Mouse (Mus musculus): ENCODE data around the gene Plaur. TPM values are rescaled to one million over a fixed set of nuclear protein-coding genes. Genes with fewer than 3 reads are reported as not detected.
A peak's percentile ranks its signal among the peaks of the same experiment; 100 is the strongest.
"Not testable (repeated sequence)": the region's sequence is repeated elsewhere in the genome, so short reads cannot be mapped to it uniquely, and the experiment has no call there.

The Plaur gene
- polyA plus RNA-seq, 1 experiment from 2014 or later: 8.7 TPM

DNA sequence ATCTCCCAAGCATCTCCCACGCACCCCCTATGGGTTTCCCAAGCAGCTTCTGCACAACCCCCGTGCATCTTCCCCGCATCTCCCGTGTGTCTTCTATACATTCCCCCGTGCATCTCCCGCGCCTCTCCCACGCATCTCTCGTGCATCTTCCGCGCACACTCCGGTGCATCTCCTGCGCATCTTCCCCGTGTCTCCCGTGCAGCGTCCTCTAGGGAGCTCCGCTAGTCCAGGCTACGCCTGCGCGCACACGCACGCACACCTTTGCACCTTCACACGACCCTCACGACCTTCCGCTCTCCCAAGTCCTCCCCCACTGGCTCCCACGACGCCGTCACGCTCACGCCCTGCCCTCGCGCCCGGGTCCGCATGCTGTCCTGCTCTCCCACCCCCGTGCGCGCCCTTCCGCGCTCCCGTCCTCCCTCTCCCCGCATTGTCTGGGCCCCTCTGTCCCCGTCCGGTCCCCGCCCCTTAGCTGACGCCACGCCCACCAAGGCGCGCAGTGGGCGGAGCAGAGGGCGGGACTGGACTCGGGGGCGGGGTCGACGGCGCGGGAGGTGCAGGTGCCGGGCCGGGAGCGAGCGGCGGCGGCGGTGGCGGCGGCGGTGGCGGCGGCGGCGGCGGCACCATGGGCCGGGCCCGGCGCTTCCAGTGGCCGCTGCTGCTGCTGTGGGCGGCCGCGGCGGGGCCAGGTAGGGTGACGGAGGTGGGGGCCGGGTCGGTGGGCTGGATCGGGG lies 19.4 kb downstream of the Plaur start, which contains the start of gene Cadm4:
Gene Cadm4, plus strand, starts transcription at position 550 of the 734 bp plus-strand sequence.
- H3K27me3 ChIP-seq (replicated peaks): peaks cover 21% of the 10 kb centered on the region; the same call in 1 of the 2 replicates
- H3K4me2 ChIP-seq (replicated peaks): peak within 1 kb of the TSS; percentile 97
- H3K27ac ChIP-seq: no peak within 1 kb of the TSS
- peak; percentile 88 for ATAC-seq
- no peaks in the 10 kb centered on the region for H3K36me3 ChIP-seq
- under 1% methylated on average over 73 of the region's 83 CpGs for WGBS
- H3K9me3 ChIP-seq: no peaks in the 10 kb centered on the region
- H3K4me1 ChIP-seq (replicated peaks): peaks cover 16% of the 10 kb centered on the region
- peak within 1 kb of the TSS; percentile 61 for H3K4me3 ChIP-seq (replicated peaks)
- peak within 1 kb of the TSS; percentile 55 for H3K9ac ChIP-seq

DNA sequence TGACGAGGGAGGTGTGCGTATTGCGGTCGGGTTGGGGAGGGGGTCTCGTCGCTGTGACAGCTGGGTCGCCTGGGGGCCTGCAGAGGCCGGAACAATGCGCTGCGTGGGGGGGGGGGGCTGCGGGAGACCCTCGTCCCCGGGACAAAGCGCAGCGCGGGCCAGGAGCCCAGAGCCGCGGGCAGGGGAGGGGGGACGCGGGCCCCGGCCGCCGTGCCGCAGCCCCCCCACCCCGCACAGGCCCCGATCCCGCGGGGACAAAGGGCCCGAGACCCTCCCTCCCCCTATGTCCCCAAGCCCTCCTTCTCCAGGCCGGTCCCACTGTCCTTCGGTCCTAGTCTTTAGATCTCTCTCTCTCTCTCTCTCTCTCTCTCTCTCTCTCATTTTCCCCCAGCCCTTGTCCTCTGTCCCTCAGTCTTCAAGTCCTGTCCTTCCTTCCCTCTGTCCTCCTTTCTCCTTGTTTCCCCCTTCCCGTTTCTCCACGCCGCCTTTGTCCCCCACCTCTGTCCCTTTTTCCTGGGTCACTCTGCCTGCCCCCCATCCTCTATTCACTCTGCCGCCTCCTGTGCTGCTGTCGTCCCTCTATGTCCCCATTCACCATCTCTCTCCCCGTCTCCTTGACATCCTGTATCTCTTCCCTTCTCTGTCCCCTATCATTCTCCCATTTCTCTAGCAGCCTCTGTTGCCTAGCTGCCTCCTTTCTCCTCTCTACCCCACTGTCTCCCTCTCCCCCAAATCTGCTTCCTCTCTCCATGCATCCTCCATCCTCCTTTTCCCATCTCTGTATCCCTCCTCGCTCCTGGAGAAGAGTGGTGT lies 20.1 kb downstream of the Plaur start:
- no peak overlapping the region for H3K27ac ChIP-seq
- no peaks in the 10 kb centered on the region for H3K36me3 ChIP-seq
- WGBS: 5% methylated on average over 17 of the region's 38 CpGs
- H3K27me3 ChIP-seq (replicated peaks): peaks cover 21% of the 10 kb centered on the region; the same call in 1 of the 2 replicates
- H3K4me2 ChIP-seq (replicated peaks): peak overlapping the region; percentile 97
- H3K9ac ChIP-seq: peak overlapping the region; percentile 55
- peak overlapping the region; percentile 61 for H3K4me3 ChIP-seq (replicated peaks)
- ATAC-seq: peak; percentile 34; the same call in 1 of the 2 replicates
- H3K4me1 ChIP-seq (replicated peaks): peaks cover 19% of the 10 kb centered on the region
- H3K9me3 ChIP-seq: no peaks in the 10 kb centered on the region

DNA sequence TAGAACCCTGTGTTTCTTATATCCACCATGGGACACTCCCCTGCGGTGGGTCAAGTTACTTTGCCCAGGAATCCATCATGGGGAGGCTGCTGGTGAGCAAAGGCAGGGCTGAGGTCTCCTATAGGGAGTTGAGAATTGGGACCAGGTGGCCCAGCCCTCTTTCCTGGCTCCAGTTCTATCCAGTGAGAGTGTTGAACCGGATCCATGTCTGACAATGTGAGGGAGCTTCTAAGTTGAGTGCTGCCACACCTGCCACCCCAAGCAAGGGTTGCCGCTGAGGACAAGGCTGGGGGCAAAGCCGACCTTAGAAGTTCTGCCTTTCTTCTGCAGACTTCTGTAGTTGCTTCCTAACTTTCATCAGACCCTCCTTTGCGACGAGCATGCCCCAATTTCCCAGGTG lies 21.0 kb downstream of the Plaur start:
- H3K9ac ChIP-seq; H3K4me3 ChIP-seq (replicated peaks); H3K27ac ChIP-seq; H3K9me3 ChIP-seq; H3K4me2 ChIP-seq (replicated peaks); H3K36me3 ChIP-seq; ATAC-seq: not testable (repeated sequence)
- H3K27me3 ChIP-seq (replicated peaks): peaks cover 21% of the 10 kb centered on the region; the same call in 1 of the 2 replicates
- 51% methylated on average over 6 of the region's 6 CpGs for WGBS
- H3K4me1 ChIP-seq (replicated peaks): peaks cover 19% of the 10 kb centered on the region

DNA sequence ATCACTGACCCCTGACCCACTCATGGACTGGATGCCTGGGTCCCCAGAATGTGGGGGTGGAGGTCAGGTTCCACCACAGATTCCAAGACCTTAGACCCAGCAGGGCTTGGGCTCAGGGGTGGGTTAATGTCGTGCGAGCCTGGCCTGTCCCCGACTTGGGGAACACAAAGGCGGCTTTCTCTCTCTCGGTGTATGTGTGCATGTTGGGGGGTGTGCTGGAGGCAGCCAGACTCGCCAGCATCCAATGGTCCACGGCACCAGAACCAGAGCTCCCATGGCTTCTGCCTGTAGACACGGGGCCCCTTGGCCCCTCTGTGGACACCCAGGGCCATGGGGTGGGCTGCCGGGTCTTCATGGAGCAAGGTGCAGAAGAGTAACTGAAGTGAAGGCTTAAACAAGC lies 23.2 kb downstream of the Plaur start:
- H3K36me3 ChIP-seq: no peaks in the 10 kb centered on the region
- H3K9ac ChIP-seq: no peak overlapping the region
- H3K9me3 ChIP-seq: no peaks in the 10 kb centered on the region
- H3K4me1 ChIP-seq (replicated peaks): peaks cover 18% of the 10 kb centered on the region
- ATAC-seq: no peak
- no peak overlapping the region for H3K4me2 ChIP-seq (replicated peaks)
- no peak overlapping the region for H3K27ac ChIP-seq
- H3K4me3 ChIP-seq (replicated peaks): no peak overlapping the region
- 82% methylated on average over 9 of the region's 9 CpGs for WGBS
- peaks cover 21% of the 10 kb centered on the region; the same call in 1 of the 2 replicates for H3K27me3 ChIP-seq (replicated peaks)

DNA sequence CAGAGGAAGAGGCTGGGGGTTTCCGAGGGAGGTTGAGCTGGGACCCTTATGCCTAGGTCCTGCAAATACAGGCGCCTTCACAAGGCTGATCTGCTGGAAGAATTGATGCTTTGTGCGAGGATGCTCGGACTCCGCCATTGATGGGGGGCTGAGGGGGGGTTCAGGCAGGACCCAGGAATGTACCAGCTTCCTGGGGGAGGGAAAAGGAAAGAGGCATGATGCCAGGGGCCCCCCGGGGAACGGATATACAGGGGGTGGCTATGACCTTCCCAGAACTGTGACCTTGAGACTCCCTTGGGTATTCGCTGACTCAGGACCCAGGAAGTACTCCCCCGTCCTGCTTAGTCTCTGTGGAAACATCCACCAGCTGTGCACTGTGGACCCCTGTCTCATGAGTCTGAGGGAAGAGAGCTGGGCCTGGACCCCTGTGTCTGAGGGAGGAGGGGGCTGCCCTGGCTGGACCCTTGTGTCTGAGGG lies 24.4 kb downstream of the Plaur start:
- no peaks in the 10 kb centered on the region for H3K9me3 ChIP-seq
- H3K4me2 ChIP-seq (replicated peaks): no peak overlapping the region
- WGBS: 42% methylated on average over 9 of the region's 9 CpGs

DNA sequence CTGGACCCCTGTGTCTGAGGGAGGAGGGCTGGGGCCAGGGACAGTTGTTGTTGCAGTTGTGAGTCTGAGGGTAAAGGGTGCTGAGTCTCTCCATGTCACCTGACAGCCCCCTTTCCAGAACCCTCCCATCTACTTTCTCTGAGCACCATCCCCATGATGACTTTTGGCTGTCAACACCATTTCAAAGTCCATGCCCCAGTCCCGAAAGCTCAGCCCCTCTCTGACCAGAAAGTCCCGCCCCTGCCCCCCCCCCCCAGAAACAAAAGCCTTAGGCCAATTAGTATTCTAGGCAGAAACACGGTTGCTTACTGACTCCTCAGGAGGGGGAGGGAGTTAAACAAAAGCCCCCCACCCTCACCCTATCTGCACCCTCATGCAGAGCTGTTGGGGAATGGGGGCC lies 25.1 kb downstream of the Plaur start:
- 42% methylated on average over 3 of the region's 3 CpGs for WGBS

More for the DNA sequence above, 24.4 kb downstream of the Plaur start:
- Histone ChIP-seq H3K27me3 (replicated peaks) (peaks cover 11% of the 10 kb centered on the region; the same call in 1 of the 2 replicates), H3K9ac (no peak overlapping the region), H3K27ac (no peak overlapping the region), H3K36me3 (no peaks in the 10 kb centered on the region), H3K4me1 (replicated peaks) (0 out of 2 replicates have a peak, but pooled peaks cover 6% of the 10 kb centered on the region), H3K4me3 (replicated peaks) (no peak overlapping the region)
- no peak for ATAC-seq

DNA sequence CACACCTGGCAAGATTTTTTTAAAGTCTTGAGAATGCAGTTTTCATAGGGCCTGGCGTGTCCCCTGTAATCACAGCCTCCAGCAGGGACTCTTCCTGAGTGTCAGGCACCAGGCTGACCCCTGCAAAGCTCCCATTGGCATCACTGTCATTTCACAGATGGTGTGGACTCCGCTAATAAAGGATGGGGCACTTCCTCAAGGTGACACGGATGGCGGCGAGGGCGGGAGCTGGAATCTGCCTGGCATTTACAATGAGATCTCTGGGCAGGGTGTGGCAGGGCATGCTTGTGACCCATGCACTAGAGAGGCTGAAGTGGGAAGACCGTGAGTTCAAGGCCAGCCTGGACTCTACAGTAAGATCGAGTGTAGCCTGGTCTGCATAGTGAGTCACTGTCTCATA lies 26.0 kb downstream of the Plaur start:
- WGBS: 80% methylated on average over 8 of the region's 8 CpGs
- H3K9me3 ChIP-seq: no peaks in the 10 kb centered on the region
- H3K27me3 ChIP-seq (replicated peaks): peaks cover 7% of the 10 kb centered on the region; the same call in 1 of the 2 replicates
- no peak overlapping the region for H3K27ac ChIP-seq
- no peaks in the 10 kb centered on the region for H3K36me3 ChIP-seq
- 0 out of 2 replicates have a peak, but pooled peaks cover 6% of the 10 kb centered on the region for H3K4me1 ChIP-seq (replicated peaks)
- no peak for ATAC-seq
- no peak overlapping the region for H3K4me3 ChIP-seq (replicated peaks)
- no peak overlapping the region for H3K4me2 ChIP-seq (replicated peaks)
- no peak overlapping the region for H3K9ac ChIP-seq

More for the DNA sequence above, 25.1 kb downstream of the Plaur start:
- H3K27me3 ChIP-seq (replicated peaks): peaks cover 11% of the 10 kb centered on the region; the same call in 1 of the 2 replicates
- H3K4me2 ChIP-seq (replicated peaks): no peak overlapping the region
- H3K4me1 ChIP-seq (replicated peaks): 0 out of 2 replicates have a peak, but pooled peaks cover 6% of the 10 kb centered on the region
- no peaks in the 10 kb centered on the region for H3K36me3 ChIP-seq
- H3K9me3 ChIP-seq: no peaks in the 10 kb centered on the region
- no peak for ATAC-seq
- H3K9ac ChIP-seq: no peak overlapping the region
- no peak overlapping the region for H3K4me3 ChIP-seq (replicated peaks)
- no peak overlapping the region for H3K27ac ChIP-seq

DNA sequence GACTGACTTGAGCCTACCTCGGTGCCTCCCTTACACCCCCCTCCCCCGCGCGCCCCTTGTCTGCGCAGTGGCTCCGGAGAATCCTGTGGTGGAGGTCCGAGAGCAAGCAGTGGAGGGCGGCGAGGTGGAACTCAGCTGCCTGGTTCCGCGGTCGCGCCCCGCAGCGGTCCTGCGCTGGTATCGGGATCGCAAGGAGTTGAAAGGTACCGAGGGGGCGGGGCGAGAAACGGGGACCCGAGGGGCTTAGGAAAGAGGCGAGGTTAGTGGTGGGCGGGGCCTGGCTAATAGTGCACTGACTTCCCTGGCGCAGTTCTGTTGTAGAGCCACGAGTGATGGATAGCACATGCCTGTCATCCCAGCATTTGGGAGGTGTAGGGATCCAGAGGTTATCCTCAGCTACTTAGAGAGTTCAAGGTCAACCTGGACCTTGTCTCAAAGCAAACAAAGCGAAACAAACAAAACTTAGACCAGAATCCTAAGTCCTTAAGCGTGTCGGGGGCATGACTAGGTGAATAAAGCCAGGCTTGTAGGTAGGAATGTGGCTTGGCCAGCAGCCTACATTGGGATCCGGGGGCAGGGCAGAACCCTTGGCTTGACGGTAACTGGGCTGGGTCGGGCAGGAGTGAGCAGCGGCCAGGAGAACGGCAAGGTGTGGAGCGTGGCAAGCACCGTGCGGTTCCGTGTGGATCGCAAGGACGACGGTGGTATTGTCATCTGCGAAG lies 37.7 kb downstream of the Plaur start:
- 8% methylated on average over 43 of the region's 43 CpGs for WGBS
- Histone ChIP-seq H3K9me3 (no peaks in the 10 kb centered on the region), H3K4me1 (replicated peaks) (peaks cover 12% of the 10 kb centered on the region), H3K27ac (no peak overlapping the region), H3K36me3 (no peaks in the 10 kb centered on the region), H3K4me3 (replicated peaks) (peak overlapping the region; percentile 33), H3K4me2 (replicated peaks) (peak overlapping the region; percentile 72), H3K9ac (peak overlapping the region; percentile 28), H3K27me3 (replicated peaks) (peaks cover 37% of the 10 kb centered on the region)
- peak; percentile 31; the same call in 1 of the 2 replicates for ATAC-seq

DNA sequence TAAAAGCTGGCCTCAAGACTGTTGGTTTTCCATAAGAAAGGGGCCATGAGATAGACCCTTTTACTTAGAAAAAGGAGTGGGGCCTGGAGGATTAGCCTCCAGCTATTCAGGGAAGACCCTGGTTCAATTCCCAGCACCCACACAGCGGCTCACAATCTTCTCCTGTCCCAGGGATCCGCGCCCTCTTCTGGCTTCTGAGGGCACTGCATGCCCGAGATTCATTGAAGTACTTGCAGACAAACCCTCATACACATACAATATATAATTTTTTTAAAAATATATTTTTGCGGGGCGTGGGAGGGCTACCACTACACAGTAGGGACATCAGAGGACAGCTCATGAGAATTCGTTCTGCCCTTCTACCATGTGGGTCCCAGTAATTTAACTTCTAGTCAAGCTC lies 38.6 kb downstream of the Plaur start:
- 36% methylated on average over 7 of the region's 7 CpGs for WGBS

DNA sequence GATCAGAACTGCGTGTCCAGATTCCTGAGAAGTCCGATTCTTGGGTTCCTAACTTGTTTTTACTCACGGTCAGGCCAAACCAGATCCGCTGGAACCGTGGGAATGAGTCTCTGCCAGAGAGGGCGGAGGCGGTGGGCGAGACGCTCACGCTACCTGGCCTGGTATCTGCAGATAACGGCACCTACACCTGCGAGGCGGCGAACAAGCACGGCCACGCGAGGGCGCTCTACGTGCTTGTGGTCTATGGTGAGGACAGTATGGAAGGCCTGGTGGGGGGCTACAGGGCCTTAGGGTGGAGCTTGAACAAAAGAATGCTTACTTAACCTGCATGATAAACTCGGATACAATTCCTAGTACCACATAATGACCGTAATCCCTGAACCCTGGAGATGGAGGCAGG lies 39.2 kb downstream of the Plaur start:
- H3K4me3 ChIP-seq (replicated peaks): no peak overlapping the region
- no peak overlapping the region for H3K9ac ChIP-seq
- H3K4me2 ChIP-seq (replicated peaks): no peak overlapping the region
- H3K27me3 ChIP-seq (replicated peaks): peaks cover 37% of the 10 kb centered on the region
- H3K9me3 ChIP-seq: no peaks in the 10 kb centered on the region
- H3K36me3 ChIP-seq: no peaks in the 10 kb centered on the region
- peaks cover 18% of the 10 kb centered on the region for H3K4me1 ChIP-seq (replicated peaks)
- H3K27ac ChIP-seq: no peak overlapping the region
- 48% methylated on average over 21 of the region's 21 CpGs for WGBS
- ATAC-seq: no peak

More for the DNA sequence above, 38.6 kb downstream of the Plaur start:
- no peak overlapping the region for H3K27ac ChIP-seq
- no peak for ATAC-seq
- no peak overlapping the region for H3K4me2 ChIP-seq (replicated peaks)
- H3K4me3 ChIP-seq (replicated peaks): no peak overlapping the region
- H3K4me1 ChIP-seq (replicated peaks): peaks cover 15% of the 10 kb centered on the region
- no peaks in the 10 kb centered on the region for H3K9me3 ChIP-seq
- H3K27me3 ChIP-seq (replicated peaks): peaks cover 37% of the 10 kb centered on the region
- H3K9ac ChIP-seq: no peak overlapping the region
- H3K36me3 ChIP-seq: no peaks in the 10 kb centered on the region

DNA sequence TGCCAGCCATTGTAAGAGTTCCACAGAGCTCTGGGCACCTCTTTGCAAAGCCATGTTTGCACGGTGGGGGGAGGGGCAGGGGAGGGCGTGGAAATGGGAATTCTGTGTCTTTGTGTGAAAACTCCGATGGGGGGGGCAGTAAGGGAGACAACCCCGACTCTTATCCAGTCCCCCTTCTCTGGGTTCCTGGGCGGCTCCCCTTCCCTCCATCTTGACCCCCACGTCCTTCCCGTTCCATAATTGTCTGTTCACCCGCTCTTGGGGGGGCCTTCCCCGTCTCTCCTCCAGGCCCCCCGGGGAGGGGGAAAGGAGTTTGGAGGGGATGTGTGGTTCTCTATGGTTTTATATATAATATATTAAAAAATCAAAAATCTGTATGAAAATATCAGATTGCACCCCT lies 41.7 kb downstream of the Plaur start:
- WGBS: 19% methylated on average over 10 of the region's 10 CpGs
- no peak overlapping the region for H3K4me2 ChIP-seq (replicated peaks)
- no peak for ATAC-seq
- no peak overlapping the region for H3K9ac ChIP-seq
- H3K36me3 ChIP-seq: no peaks in the 10 kb centered on the region
- H3K4me3 ChIP-seq (replicated peaks): no peak overlapping the region
- no peaks in the 10 kb centered on the region for H3K9me3 ChIP-seq
- peaks cover 26% of the 10 kb centered on the region for H3K27me3 ChIP-seq (replicated peaks)
- no peak overlapping the region for H3K27ac ChIP-seq
- peaks cover 25% of the 10 kb centered on the region for H3K4me1 ChIP-seq (replicated peaks)

Measured in intestine, embryonic 15.5 days (tissue).